In the genomic region with DNA sequence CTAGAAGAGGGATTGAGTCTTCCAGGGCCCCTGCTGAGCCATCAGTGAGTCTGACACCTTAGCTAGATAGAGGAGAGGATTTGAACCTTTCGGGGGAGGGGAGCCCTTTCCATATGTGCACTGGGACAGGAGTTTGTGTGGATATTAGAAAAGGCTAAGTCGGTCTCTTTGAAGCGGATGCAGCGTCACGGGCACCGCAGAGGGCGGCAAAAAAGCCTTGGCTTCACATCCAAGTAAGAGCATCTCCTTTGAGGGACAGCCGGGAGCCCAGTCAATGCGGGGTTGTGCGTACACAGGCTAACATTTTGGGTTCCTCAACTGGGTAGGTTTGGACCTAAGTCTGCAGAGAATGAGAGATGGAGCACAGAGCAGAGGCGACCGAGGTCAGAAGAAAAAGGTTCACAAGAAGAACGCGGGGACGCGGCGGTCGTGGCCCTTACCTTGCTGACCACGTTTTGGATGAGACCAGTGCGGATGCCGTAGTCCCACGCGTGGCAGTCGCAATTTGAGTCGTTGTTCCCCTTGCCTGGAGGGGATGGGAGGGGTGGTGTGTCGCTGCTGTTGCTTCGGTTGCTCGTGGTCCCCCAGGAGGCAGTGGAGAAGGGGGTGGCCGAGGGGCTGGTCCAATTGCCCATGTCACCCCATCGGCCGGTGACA, we compare ENCODE assay signal across 8 mouse cellular contexts. TPM values are rescaled to one million over a fixed set of nuclear protein-coding genes. Genes with fewer than 3 reads are reported as not detected.
DNase-seq lines count a peak whose midpoint lies in the region; ATAC-seq lines count a peak whose summit lies in the region.

No protein-coding gene starts in this region.

- peak overlapping the region; percentile 83 for H3K27ac ChIP-seq in forebrain, embryonic 13.5 days
- no peak overlapping the region for H3K27ac ChIP-seq in intestine, embryonic 16.5 days (ENCODE audit: low read length)

- ATAC-seq in forebrain, embryonic 13.5 days, result peak; percentile 30
- no peak for ATAC-seq in intestine, embryonic 16.5 days

- peak; percentile 13 to 36 for DNase-seq in layer of hippocampus, adult 18-20 months (ENCODE audit: low spot score in 2 of 2)
- DNase-seq in layer of hippocampus, adult 9-11 months, result no peak
- peak; percentile 33 for DNase-seq in cerebellum, adult 11 months
- peak; percentile 69 for DNase-seq in liver
- DNase-seq in neural tube, embryonic 10.5 days (ENCODE audit: extremely low spot score, low spot score), result peak; percentile 71
- DNase-seq in ovary, postnatal 10 days (ENCODE audit: low spot score), result no peak

- peaks cover 3% of the 10 kb centered on the region; the same call in 1 of the 2 replicates for H3K36me3 ChIP-seq in forebrain, embryonic 13.5 days (ENCODE audit: poor library complexity, severe bottlenecking)
- H3K36me3 ChIP-seq in intestine, embryonic 16.5 days (ENCODE audit: control insufficient read depth, insufficient read depth, low read length), result no peaks in the 10 kb centered on the region

- H3K4me3 ChIP-seq in forebrain, embryonic 13.5 days, result peak overlapping the region; percentile 90
- peak overlapping the region; percentile 74 for H3K4me3 ChIP-seq in intestine, embryonic 16.5 days (ENCODE audit: low read length)

- peak overlapping the region; percentile 97 for H3K9ac ChIP-seq in forebrain, embryonic 13.5 days
- H3K9ac ChIP-seq in intestine, embryonic 16.5 days (ENCODE audit: low read depth, low read length), result peak overlapping the region; percentile 83

- peak overlapping the region; percentile 93 for H3K4me2 ChIP-seq in forebrain, embryonic 13.5 days
- peak overlapping the region; percentile 93 for H3K4me2 ChIP-seq in intestine, embryonic 16.5 days (ENCODE audit: low read depth, low read length)

- no peaks in the 10 kb centered on the region for H3K9me3 ChIP-seq in forebrain, embryonic 13.5 days (replicated peaks)
- no peaks in the 10 kb centered on the region for H3K9me3 ChIP-seq in intestine, embryonic 16.5 days (ENCODE audit: control insufficient read depth, low read length)

- WGBS in forebrain, embryonic 13.5 days, result under 1% methylated on average over 31 of the region's 31 CpGs
- 2% methylated on average over 31 of the region's 31 CpGs for WGBS in intestine, embryonic 16.5 days

- peaks cover 51% of the 10 kb centered on the region for H3K4me1 ChIP-seq in forebrain, embryonic 13.5 days
- H3K4me1 ChIP-seq in intestine, embryonic 16.5 days (ENCODE audit: control insufficient read depth, insufficient read depth, low read length), result peaks cover 27% of the 10 kb centered on the region

- no peaks in the 10 kb centered on the region for H3K27me3 ChIP-seq in forebrain, embryonic 13.5 days
- peaks cover 2% of the 10 kb centered on the region; the same call in 1 of the 2 replicates for H3K27me3 ChIP-seq in intestine, embryonic 16.5 days (replicated peaks; ENCODE audit: control insufficient read depth, insufficient read depth, low read length)

RNA-seq across cellular contexts. Expression of gene Slc22a23, which starts 1.1 kb away (rescaled TPM):
- total RNA-seq in layer of hippocampus, adult 18-20 months (2021), result 10 to 100 TPM; 31.9 to 33.0 TPM
- 10.2 and 11.7 TPM in 2 replicates for polyA plus RNA-seq in forebrain, embryonic 13.5 days (2015; fragmentation: Nextera tagmentation; extraction: Ambion mirVana)
- 2.2 and 2.4 TPM in 2 replicates for polyA plus RNA-seq in intestine, embryonic 16.5 days (2015; fragmentation: Nextera tagmentation; extraction: Ambion mirVana)

Comparison
In these comparisons a context has a peak if more than half of its experiments do, and no peak if none do; other contexts are left out.
1. DNase-seq: peak in layer of hippocampus, adult 18-20 months (2 of 2), cerebellum, adult 11 months (single experiment), liver (single experiment) and neural tube, embryonic 10.5 days (single experiment); none in layer of hippocampus, adult 9-11 months (single experiment) and ovary, postnatal 10 days (single experiment).